In genomic region chr14:98181545-98181944, GRCm38 (mm10) we compare ENCODE assay signal across 10 mouse cellular contexts. TPM values are rescaled to one million over a fixed set of nuclear protein-coding genes. Genes with fewer than 3 reads are reported as not detected.
DNase-seq lines count a peak whose midpoint lies in the region; ATAC-seq and TF ChIP-seq lines count a peak whose summit lies in the region.
"Had no signal": no experiment of that assay in that cellular context is flagged by ENCODE, and none has a peak within 500 bp of the region (broad histone marks: within the 10 kb centered on the region; RNA-seq: fewer than 3 reads in every experiment).

No protein-coding gene starts in this region.

- 5% methylated on average over 1 of the region's 1 CpGs for WGBS in embryonic facial prominence, embryonic 11.5 days
- WGBS in embryonic facial prominence, embryonic 10.5 days = 0% methylated on average over 1 of the region's 1 CpGs
- 3% methylated on average over 1 of the region's 1 CpGs for WGBS in midbrain, postnatal 0 days

- no peak overlapping the region for H3K4me2 ChIP-seq in embryonic facial prominence, embryonic 11.5 days (ENCODE audit: low read depth, low read length)
- no peak overlapping the region for H3K4me2 ChIP-seq in midbrain, postnatal 0 days (ENCODE audit: low read depth, low read length, poor library complexity, severe bottlenecking)
- H3K4me2 ChIP-seq: embryonic facial prominence, embryonic 13.5 days; limb, embryonic 15.5 days had no signal

- H3K9me3 ChIP-seq in embryonic facial prominence, embryonic 11.5 days (replicated peaks; ENCODE audit: control insufficient read depth, low read length) = no peaks in the 10 kb centered on the region
- no peaks in the 10 kb centered on the region for H3K9me3 ChIP-seq in embryonic facial prominence, embryonic 10.5 days
- H3K9me3 ChIP-seq in midbrain, postnatal 0 days (ENCODE audit: low read length) = no peaks in the 10 kb centered on the region
- H3K9me3 ChIP-seq: embryonic facial prominence, embryonic 13.5 days; limb, embryonic 15.5 days had no signal

- intact Hi-C loops in left cerebral cortex, postnatal 4 days (cut with DNase I) = no loop called here
- intact Hi-C loops in left cerebral cortex, postnatal 10 days (cut with DNase I) = no loop called here
- intact Hi-C loops in heart, postnatal 10 days (cut with DNase I) = loop anchor here (2.0 to 5.0 kb wide), 3 partner anchors 513 to 1219 kb away; no protein-coding TSS in a partner anchor

- no peaks in the 10 kb centered on the region for H3K4me1 ChIP-seq in embryonic facial prominence, embryonic 11.5 days (ENCODE audit: control insufficient read depth, insufficient read depth, low read length)
- peaks cover 6% of the 10 kb centered on the region; the same call in 1 of the 2 replicates for H3K4me1 ChIP-seq in embryonic facial prominence, embryonic 10.5 days
- no peaks in the 10 kb centered on the region for H3K4me1 ChIP-seq in midbrain, postnatal 0 days (ENCODE audit: insufficient read depth, low read length)
- H3K4me1 ChIP-seq: embryonic facial prominence, embryonic 13.5 days; limb, embryonic 15.5 days had no signal

- peak; percentile 69 for DNase-seq in embryonic facial prominence, embryonic 11.5 days (ENCODE audit: low spot score)
- DNase-seq in embryonic facial prominence, embryonic 10.5 days (ENCODE audit: low spot score) = no peak
- peak; percentile 4 for DNase-seq in left cerebral cortex, postnatal 4 days
- DNase-seq in left cerebral cortex, postnatal 10 days (ENCODE audit: extremely low spot score in 1 of 2, low spot score in 2 of 2) = no peak
- peak; percentile 19 to 30 for DNase-seq in heart, postnatal 10 days
- peak; percentile 78 for DNase-seq in midbrain, postnatal 0 days (ENCODE audit: low spot score)
- no peak for DNase-seq in gastrocnemius, postnatal 4 days (ENCODE audit: low spot score in 2 of 2)
- DNase-seq in cerebellum, adult 11-12 months = no peak

- no peak overlapping the region for H3K4me3 ChIP-seq in embryonic facial prominence, embryonic 11.5 days (ENCODE audit: low read depth, low read length)
- no peak overlapping the region for H3K4me3 ChIP-seq in embryonic facial prominence, embryonic 10.5 days
- H3K4me3 ChIP-seq in midbrain, postnatal 0 days (ENCODE audit: low read depth, low read length) = no peak overlapping the region
- H3K4me3 ChIP-seq: embryonic facial prominence, embryonic 13.5 days; limb, embryonic 15.5 days had no signal

- no peaks in the 10 kb centered on the region for H3K36me3 ChIP-seq in embryonic facial prominence, embryonic 11.5 days (replicated peaks; ENCODE audit: control insufficient read depth, insufficient read depth, low read depth, low read length)
- no peaks in the 10 kb centered on the region for H3K36me3 ChIP-seq in embryonic facial prominence, embryonic 10.5 days (replicated peaks)
- no peaks in the 10 kb centered on the region for H3K36me3 ChIP-seq in midbrain, postnatal 0 days (ENCODE audit: insufficient read depth, low read length)
- H3K36me3 ChIP-seq: embryonic facial prominence, embryonic 13.5 days; limb, embryonic 15.5 days had no signal

- no peak overlapping the region for H3K9ac ChIP-seq in embryonic facial prominence, embryonic 11.5 days (replicated peaks; ENCODE audit: low read length)
- H3K9ac ChIP-seq in midbrain, postnatal 0 days (replicated peaks; ENCODE audit: low read length, poor library complexity, severe bottlenecking) = no peak overlapping the region
- H3K9ac ChIP-seq: embryonic facial prominence, embryonic 13.5 days; limb, embryonic 15.5 days had no signal

- H3K27me3 ChIP-seq in embryonic facial prominence, embryonic 11.5 days (ENCODE audit: control insufficient read depth, insufficient read depth, low read length) = no peaks in the 10 kb centered on the region
- no peaks in the 10 kb centered on the region for H3K27me3 ChIP-seq in embryonic facial prominence, embryonic 10.5 days (replicated peaks; ENCODE audit: low read depth, poor library complexity, severe bottlenecking)
- no peaks in the 10 kb centered on the region for H3K27me3 ChIP-seq in midbrain, postnatal 0 days (ENCODE audit: insufficient read depth, low read length)
- H3K27me3 ChIP-seq: embryonic facial prominence, embryonic 13.5 days; limb, embryonic 15.5 days had no signal

- no peak for ATAC-seq in embryonic facial prominence, embryonic 11.5 days (replicated peaks; ENCODE audit: insufficient number of reproducible peaks, low FRiP score, low TSS enrichment, low read depth)
- ATAC-seq in midbrain, postnatal 0 days (ENCODE audit: low FRiP score) = no peak; the same call in 1 of the 2 replicates

- peak; percentile 81 for TF ChIP-seq CTCF in midbrain, postnatal 0 days (IDR thresholded peaks at IDR 0.05)

- no peak overlapping the region for H3K27ac ChIP-seq in embryonic facial prominence, embryonic 11.5 days (replicated peaks; ENCODE audit: low read depth, low read length)
- no peak overlapping the region for H3K27ac ChIP-seq in embryonic facial prominence, embryonic 10.5 days (replicated peaks)
- no peak overlapping the region for H3K27ac ChIP-seq in midbrain, postnatal 0 days (ENCODE audit: low read depth, low read length)
- H3K27ac ChIP-seq: embryonic facial prominence, embryonic 13.5 days; limb, embryonic 15.5 days had no signal

RNA-seq across cellular contexts. Expression of gene Dach1, which starts 12.0 kb away (rescaled TPM):
- 11.5 TPM in 2 replicates for polyA plus RNA-seq in embryonic facial prominence, embryonic 11.5 days (2014; fragmentation: Nextera tagmentation; extraction: Ambion mirVana)
- polyA plus RNA-seq in embryonic facial prominence, embryonic 10.5 days (2016; fragmentation: Nextera tagmentation; extraction: Ambion mirVana) = 9.4 and 9.7 TPM in 2 replicates
- total RNA-seq in left cerebral cortex, postnatal 4 days (2021) = 10 to 100 TPM; 11.6 to 14.8 TPM
- total RNA-seq in left cerebral cortex, postnatal 10 days (2021) = 1 to 10 TPM; 5.7 to 8.3 TPM
- total RNA-seq in heart, postnatal 10 days (2021) = 10 to 100 TPM; 21.5 to 25.6 TPM
- 14.5 and 15.1 TPM in 2 replicates for total RNA-seq in midbrain, postnatal 0 days (2014; rRNA removed)
- polyA plus RNA-seq in midbrain, postnatal 0 days (2015; fragmentation: Nextera tagmentation; extraction: Ambion mirVana) = 5.7 and 6.4 TPM in 2 replicates
- total RNA-seq in gastrocnemius, postnatal 4 days (2021) = 10 to 100 TPM; 14.1 to 14.5 TPM

Comparison
In these comparisons a context has a peak if more than half of its experiments do, and no peak if none do; other contexts are left out.
1. DNase-seq: peak in embryonic facial prominence, embryonic 11.5 days (single experiment), left cerebral cortex, postnatal 4 days (single experiment), heart, postnatal 10 days (2 of 2) and midbrain, postnatal 0 days (single experiment); none in embryonic facial prominence, embryonic 10.5 days (single experiment), left cerebral cortex, postnatal 10 days (0 of 2), gastrocnemius, postnatal 4 days (0 of 2) and cerebellum, adult 11-12 months (single experiment).